Mouse (Mus musculus) embryo, embryonic 10 days (tissue): ENCODE measurements around the gene Lsm4.

Source experiments
- DNase-seq: peaks from one replicate; pipeline ENCODE4 v3.0.0-alpha.2; 2015; ENCODE audit warnings: low spot score

Gene Lsm4

DNA sequence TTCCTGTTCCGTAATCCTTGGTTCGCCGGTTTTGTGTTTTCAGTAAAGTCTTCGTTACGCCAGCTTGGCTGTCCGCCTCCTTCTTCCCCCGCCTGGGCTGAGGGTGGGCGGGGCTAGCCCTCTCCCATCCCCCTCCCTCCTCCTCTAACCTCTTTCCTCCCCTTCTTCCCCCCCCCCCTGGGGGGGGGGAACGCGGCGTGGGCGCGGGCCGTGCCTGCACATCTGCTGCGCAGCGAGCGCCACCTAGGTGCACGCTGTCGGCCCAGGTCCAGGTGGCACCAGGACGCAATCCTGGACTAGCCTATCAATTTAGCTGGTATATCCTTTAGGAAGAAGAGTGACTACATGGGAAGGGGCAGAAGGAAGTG lies 27.5 kb downstream of the Lsm4 start:
- DNase-seq: peak; percentile 90

DNA sequence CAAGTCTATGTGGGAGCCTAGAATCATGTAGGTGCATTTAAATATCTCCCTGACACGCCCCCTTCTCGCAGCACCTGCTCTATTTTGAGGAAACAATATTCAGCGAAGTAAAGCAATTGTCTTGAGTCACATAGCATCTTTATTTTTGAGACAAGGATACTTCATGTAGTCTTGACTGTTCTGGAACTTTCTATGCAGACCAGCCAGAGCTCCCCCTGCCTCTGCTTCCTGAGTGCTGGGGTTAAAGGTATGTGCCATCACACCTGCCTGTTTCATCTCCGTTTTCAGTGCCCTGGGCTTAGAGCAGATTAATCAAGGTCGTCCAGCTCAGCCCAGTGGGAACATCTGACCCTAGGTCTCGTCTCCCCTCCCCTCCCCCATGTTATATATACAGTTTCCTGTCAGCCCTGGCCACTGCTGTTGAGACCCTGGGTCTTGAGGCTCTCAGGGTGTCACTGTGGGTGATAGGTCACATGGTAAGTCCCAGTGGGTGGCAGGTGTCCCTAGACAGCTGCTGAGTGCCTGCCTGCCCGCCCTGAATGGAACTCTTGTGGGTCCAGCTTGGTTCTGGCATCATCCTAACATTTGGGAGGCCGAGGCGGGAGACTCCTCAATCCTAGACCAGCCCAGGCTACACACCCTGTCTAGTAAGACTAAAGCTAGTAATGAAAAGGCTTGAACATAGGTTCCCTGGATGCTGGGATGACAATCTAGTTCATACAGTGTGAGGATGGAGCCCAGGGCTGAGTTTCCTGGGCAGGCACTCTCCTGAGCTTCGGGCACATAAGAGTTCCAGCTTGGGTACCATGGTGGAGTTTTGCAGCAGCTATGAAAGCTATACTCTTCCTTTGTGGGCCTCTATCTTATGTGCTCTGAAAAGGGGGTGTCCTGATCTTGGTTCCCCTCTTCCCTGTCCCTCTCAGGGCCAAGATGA lies 28.3 kb downstream of the Lsm4 start:
- DNase-seq: no peak

DNA sequence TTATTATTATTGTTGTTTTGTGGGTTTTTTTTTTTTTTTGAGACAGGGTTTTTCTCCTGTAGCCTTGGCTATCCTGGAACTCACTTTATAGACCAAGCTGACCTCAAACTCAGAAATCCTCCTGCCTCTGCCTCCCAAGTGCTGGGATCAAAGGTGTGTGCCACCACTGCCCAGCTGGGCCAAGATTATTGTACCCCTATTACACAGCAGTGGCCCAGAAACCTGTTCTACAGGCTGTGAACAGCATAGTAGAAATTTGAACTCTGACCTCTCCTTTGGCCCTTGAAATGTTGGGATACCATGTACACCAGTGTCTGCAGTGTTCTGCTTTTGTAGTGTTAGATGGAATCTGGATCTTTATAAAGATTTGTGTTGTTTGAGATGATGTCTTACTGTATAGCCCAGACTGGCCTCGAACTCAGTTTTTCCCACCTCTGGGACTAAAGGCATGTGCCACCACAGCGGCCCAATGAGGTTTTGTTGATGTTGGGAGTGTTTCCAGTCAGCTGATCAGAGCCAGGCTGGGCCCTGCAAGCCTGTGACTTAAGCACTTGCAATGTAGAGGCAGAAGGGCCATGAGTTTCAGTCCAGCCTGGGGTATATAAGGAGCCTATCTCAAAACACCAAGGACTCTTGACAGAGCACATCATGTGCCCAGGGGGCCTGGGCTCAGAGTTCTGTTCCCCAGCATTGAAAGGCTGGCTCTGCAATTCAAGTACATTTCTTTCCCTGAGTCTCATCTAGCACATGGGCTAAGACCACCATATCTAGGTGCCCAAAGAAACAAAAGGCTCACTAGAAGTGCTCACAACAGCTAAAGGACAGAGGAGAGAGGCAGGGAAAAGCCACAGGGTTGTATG lies 29.2 kb downstream of the Lsm4 start:
- no peak for DNase-seq

DNA sequence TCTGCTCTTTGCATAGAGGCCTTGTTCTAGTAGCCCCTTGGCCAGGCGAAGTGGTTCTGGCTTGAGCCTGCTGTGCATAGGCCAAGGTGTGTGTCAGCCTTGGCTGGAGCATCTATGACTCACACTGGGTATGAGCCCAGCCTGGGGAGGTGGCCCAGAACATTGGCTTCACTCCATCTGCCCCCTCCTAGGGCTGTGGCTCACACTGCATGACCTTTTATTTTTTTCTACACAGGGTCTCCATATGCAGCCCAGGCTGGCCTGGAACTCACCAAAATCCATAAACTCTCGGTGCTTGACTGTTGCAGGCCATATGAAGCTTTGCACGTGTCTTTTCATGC lies 29.8 kb downstream of the Lsm4 start:
- DNase-seq: no peak

DNA sequence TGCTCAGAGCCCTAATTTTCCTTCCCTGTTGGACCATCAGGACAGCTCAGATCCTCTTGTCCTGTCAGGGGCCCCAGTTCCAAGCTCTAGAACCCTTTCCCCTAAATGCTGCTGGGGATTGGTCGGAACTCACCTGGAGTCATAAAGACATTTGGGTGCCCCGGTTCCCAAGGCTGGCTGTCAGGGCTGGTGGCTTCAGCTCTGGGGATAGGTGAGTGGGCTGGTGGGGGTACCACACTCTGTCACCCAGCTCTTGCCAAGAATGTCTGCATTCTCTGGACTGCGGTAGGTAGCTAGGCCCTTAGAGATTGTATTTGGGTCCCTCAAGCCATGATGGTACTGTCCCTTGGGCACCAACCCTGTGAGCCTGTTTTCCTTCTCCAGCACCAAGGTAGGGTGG lies 30.2 kb downstream of the Lsm4 start, which contains the start of gene Iqcn:
Gene Iqcn, plus strand, starts transcription at position 171 of the 400 bp plus-strand sequence.
- no peak for DNase-seq

DNA sequence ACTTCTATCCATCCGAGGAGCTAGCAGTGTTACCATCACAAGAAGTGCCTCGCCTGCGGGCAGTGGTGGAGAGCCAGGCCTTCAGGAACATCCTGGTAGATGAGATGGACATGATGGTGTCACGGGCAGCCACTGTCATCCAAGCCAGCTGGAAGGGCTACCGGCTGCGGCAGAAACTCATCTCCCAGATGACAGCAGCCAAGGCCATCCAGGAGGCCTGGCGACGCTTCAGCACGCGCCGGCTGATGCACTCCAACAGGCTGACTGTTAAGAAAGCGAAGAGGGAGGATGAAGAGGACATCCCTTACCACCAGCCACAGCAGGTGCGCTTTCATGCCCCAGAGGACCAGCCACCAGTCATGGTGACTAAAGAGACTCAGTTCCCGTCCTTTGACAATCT lies 35.2 kb downstream of the Lsm4 start:
- DNase-seq: no peak

DNA sequence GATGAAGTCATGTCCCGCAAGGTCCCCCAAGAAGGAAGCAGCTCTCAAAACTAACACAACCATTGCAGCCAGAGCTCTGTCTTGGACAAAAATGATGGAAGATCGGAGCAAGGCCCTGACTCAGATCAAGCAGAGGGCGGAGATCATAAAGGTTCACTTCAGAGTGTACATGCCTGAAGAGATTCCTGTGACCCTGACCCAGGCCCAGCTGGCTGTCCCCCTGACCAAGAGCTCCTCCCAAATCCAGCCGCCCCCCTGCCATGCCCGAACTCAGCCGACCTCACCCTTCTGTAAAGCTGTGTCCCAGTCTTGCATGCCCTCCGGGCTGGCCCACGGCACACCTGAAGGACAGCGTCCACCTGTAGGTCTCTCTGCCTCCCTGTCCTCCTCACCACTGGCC lies 36.7 kb downstream of the Lsm4 start:
- DNase-seq: no peak

DNA sequence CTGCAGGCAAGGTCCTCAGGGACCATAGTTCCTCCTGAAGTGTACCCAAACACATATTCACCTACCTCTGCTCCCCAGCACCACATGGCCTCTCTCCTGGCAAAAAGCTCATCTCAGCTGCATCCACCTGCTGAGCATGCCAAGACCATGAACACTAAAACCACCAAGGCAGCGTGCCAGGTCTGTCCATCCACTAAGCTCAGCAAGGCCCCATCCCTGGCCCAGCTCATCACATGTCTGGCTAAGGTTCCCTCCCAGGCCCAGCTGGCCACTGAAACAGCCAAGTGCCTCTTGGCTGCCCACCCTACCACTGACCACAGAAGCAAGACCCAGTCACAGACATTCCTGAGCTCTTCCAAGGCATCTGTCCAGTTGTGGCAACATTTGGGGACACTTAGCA lies 37.2 kb downstream of the Lsm4 start:
- DNase-seq: no peak

DNA sequence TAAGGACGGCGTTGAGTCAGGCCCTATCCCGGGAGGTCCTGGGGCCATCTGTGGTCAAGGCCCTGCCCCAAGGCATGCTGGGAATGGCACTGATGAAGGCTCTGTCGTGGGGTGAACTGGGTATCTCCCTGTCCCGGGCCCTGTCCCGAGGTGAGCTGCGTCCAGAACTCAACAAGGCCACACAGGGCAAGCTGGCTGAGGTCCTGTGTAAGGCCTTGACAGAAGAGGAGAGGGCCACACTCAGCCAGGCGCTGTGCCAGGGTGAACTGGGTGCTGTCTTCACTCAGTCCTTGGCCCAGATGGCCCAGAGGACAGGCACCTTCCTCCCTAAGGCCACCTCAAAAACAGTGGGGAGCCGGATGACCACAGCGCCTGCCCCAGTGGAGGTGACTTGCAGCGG lies 38.0 kb downstream of the Lsm4 start:
- no peak for DNase-seq

DNA sequence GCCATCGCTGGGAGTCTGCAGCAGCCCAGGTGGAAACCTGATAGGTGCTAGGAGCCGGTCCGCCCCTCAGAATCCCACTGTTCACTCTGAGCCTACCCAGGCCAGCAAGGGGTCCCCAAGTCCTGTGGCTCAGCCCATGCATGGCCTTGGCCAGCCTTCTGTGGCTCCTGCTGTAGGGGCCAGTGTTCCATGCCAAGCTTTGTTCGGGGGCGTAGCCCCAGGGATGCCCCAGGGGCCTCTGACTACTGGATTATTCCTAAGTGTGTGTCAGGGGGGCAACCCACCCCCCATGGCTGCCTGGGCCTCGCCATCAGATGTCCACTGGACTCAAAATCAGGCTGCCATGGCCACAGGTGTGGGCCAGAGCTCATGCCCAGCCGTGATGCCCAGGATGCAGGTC lies 40.9 kb downstream of the Lsm4 start:
- DNase-seq: no peak

DNA sequence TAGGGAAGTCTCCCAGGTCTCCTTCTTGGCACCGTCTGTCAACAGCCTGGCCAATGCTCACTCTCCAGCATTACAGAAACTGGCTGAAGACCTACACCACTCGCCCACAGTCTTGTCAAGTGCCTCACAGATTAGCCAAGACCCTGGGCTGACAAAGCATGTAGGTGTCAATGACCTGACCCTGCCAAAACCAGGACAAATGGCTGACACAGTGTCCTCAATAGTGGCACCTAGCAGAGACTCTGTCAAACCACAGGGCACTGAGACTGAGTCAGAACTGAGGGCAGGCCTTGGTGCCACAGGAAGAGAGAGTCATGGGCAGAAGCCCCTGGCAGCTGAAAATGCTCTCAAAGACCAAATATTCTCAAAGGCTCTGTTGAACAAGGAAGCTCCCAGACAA lies 42.0 kb downstream of the Lsm4 start:
- no peak for DNase-seq

DNA sequence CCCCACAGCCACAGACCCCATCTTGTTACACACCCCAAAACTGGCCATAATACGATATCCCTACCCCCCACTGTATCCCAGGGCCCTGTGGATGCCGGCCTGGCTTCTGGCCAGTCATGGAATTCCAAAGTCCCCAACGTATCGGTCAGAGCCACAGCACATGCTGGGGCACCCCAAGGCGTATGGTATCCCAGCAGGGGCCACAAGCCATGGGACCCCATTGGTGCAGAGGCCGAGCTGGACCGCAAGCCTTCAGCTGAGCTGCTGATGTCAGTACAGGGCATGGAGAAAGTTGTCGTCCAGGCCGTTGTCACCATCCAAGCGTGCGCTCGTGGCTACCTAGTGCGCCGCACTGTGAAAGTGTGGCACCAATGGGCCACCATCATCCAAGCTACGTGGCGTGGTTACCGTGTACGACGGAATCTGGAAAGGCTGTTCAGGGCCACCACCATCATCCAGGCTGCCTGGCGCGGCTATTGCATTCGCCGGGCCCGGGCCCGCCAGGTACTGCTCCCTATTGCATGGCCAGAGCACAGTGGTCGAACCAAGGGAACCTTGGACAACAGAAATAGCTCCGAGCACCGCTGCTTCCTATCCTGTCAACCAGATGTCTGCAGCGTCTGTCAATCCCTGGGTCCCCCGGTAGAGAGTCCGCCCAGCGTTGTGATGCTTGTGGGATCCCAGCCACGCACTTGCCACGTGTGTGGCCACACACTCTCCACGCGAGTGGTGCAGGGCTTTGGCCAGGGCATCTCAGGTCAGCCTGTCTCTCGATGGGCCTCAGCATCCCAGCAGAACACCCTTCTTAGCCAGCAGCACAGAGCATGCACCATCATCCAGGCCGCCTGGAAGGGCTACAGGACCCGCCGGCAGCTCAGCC lies 43.7 kb downstream of the Lsm4 start:
- no peak for DNase-seq

DNA sequence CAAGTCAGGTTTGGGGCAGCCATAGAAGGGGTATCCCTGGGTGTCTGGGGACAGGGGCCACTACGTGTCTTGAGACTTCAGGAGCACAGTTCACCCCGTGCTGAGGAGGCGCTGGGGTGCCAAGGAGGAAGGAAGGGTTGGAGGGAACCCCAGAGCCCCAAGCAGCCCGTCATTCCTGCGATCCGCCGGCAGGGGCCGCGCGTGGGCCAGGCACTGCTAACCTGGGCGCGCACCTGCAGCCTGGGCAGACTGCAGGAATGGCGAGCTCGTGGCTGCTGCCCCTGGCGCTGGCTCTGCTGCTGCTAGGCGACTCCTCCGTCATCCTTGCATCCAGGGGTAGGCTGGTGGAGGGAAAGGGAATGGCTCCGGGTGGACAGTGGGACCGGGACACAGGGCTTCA lies 45.2 kb downstream of the Lsm4 start, which contains the start of gene Gm3336:
Gene Gm3336, plus strand, starts transcription at position 247 of the 400 bp plus-strand sequence.
- peak; percentile 53 for DNase-seq

DNA sequence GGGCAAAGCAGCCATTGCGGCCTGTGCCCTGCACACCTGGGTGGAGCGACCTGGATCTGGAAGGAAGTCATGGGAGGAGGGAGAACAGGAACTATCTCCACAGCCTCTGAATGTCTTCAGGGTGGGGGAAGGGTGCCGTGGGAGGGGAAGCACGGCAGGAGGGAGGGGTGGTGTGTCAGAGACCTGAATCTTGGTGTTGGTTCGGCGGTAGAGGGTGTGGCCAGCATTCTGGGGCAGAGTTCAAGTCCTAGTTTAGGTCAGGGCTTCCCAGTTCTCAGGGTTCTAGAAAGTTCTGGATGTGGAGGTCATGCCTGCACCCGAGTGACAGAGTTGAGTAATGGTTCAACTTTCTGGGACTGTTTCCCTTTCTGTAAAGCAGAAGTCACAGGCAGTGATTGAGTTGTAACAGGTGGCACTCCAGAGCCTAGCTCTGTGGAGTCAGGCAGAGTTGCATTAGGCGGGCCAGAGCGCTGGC lies 46.8 kb downstream of the Lsm4 start:
- DNase-seq: no peak

DNA sequence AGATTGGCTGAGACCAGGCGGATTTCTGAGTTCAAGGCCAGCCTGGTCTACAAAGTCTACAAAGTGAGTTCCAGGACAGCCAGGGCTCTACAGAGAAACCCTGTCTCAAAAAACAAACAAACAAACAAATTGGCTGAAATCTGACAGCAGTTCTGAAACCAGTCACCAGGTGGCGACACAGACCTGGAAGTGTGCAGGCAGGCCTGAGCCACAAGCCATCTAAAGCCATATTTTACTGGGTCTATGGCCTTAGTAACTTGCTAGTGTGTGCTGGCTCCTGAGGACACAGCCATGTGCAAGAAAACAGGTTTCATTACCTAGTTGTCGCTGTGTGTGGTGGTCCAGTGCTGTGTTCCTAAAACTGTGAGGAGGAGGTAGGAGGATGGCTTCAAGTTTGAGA lies 47.7 kb downstream of the Lsm4 start:
- DNase-seq: peak; percentile 84

DNA sequence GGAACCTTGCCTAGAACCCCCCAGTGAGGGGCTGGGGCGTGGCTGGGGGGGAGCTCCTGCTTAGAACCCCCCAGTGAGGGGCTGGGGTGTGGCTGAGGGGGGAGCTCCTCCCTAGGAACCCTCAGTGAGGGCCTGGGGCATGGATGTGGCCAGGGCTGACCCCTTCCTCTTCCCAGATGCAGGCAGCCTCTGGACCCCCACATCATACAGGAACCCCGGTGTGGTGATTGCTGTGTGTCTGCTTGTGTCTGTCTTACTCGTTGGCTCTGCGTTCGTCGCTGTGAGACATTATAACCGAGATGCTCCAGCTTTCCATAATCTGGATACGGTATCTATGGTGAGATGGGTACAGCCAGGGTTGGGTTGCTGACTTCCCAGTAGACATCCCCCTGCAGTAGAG lies 48.6 kb downstream of the Lsm4 start:
- no peak for DNase-seq

DNA sequence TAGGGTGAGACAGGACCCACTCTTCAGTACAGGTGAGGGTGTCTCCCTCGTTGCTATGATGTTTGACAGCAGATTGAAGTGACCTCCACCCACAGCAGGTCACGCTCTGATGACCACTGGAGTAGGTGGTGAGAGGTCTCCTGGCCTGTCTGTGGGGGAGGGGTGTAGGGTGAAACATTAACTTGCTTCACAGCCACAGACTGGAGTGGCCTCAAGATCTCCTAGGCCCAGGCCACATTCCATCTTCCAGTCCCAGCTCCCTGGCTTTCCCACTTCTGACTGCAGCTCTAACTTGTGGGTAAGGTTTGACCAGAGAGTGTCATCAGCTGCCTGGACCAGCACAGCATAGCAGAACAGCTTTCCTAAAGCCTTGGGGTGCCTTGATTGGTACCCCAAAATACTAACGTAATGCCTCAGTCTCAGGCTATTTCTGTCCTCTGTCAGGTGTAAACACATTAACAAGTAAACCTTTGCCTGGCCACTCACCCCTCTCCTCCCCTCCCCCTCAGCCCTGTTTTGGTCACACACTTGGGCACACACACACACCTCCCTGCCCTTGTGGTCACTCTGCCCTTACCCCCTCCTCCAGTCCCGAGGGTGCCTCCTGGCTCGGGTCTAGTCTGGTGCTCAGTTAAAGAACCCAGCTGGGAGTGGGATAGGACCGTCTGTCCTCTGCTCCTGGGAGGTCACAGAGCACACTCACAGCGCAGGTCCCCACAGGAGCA lies 50.6 kb downstream of the Lsm4 start, which contains the start of gene Pde4c:
Gene Pde4c, plus strand, starts transcription at position 235 of the 725 bp plus-strand sequence.
- DNase-seq: no peak

DNA sequence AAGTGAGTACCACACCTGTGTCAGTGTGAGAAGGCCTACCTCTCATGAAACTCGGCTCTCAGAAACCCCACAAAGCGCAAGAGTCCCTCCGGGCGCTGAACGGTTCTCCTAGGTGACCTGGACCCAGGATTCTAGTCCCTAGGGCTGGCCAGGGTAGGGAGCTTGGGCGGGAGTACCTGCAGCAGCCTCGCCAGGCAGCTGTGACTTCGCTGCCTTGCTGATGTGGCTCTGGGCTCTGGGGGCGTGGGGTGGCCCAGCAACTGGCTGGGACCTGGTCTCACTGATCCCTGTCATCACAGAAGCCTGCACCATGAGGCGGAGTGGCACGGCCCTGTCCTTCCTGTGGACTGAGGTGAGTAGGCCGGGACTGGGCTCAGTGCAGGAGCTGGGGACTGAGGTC lies 51.2 kb downstream of the Lsm4 start:
- no peak for DNase-seq

DNA sequence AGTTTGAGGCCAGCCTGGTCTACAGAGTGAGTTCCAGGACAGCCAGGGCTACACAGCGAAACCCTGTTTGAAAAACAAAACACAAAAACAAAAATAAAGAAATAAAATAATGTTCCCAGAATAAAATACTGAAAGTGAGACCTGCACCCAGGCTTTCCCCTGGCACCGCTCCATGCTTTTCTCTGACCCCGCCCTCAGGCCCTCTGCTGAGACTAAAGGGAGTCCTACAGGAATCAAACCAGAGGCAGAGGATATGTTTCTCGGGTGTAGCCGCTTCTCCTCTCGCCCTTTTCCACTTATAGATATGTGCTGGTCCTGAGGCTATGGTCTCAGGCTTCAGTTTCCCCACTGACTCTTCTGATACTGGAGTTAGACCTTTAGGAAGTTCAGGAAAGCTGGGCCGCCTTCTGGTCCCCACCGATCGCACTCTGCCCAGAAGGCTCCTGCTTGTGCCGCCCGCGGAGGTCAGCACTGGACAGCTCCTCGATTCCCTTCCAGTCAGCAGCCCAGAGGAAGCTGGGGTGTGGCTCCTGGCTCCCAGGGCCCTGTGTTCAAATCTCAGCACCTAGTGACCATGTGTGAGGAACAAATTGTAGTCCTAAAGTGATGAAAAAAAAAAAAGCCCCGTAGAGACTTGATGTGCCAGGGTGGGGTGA lies 52.9 kb downstream of the Lsm4 start:
- DNase-seq: peak; percentile 66

DNA sequence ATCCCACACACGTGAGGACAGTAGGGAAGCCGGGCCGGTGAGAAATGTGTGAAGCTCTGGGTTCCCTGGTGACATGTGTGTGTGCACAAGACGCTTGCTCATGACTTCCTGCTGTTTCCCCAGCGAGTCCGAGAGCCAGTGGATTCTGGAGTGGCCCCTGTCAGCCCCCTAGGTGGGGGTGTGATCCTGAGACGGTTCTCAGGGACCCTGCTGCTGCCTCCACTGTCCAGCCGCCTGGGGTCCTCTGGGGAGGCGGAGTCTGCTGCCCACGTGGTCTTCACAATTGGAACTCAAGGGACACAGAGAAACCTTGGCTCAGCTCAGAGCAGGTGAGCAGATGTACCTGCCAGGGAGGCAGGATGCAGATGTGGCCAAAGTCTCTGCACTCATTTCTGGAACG lies 53.7 kb downstream of the Lsm4 start:
- DNase-seq: no peak
